Mouse (Mus musculus) bone marrow, adult 2 months (tissue): ENCODE data around the gene C1qtnf7. TPM values are rescaled to one million over a fixed set of nuclear protein-coding genes. Genes with fewer than 3 reads are reported as not detected.

ENCODE experiments used
- H3K27ac ChIP-seq: fragments of 200-500 bp; 2 replicates; pipeline ENCODE4 v1.5.1; 2012; ENCODE audit warnings: low read depth, mild to moderate bottlenecking, control low read depth, inconsistent platforms, low read length; ENCODE audit not compliant: control insufficient read depth, poor library complexity, insufficient read depth
- H3K4me1 ChIP-seq: fragments of 200-500 bp; 2 replicates; pipeline ENCODE4 v1.6.1; 2011; ENCODE audit warnings: low read length; ENCODE audit not compliant: control insufficient read depth, insufficient read depth
- H3K4me3 ChIP-seq: fragments of 200-500 bp; replicated peaks from 2 replicates; pipeline ENCODE3; 2011; ENCODE audit warnings: mild to moderate bottlenecking, low read depth, low read length, control low read depth; ENCODE audit not compliant: control insufficient read depth
- CTCF ChIP-seq: fragments of 200-500 bp; IDR thresholded peaks from 2 replicates; pipeline ENCODE4 v1.5.1; 2011; ENCODE audit warnings: low read length, control low read depth; ENCODE audit not compliant: control insufficient read depth, insufficient read depth
- POLR2A ChIP-seq: fragments of 200-500 bp; IDR thresholded peaks from 2 replicates; pipeline ENCODE4 v1.6.1; 2011; ENCODE audit warnings: low read depth, mild to moderate bottlenecking, control low read depth, low read length, borderline replicate concordance; ENCODE audit not compliant: control insufficient read depth
- WGBS: fragments of 180-500 bp; shearing (Covaris S2); methylation state at CpG from one replicate; pipeline ENCODE4 v1.1.7; 2018; 5-methylcytosine and 5-hydroxymethylcytosine counted together
- polyA plus RNA-seq: library from polyadenylated mRNA; stranded (reverse); fragments of >200 nt; gene quantifications from 2 replicates; pipeline ENCODE4 v1.2.4, GENCODE M21; 2011; ENCODE audit warnings: low replicate concordance; ENCODE audit not compliant: missing spikeins, insufficient read depth, insufficient read length

Gene C1qtnf7
- polyA plus RNA-seq, 1 experiment: not detected

GRCm38 (mm10) chr5:43549951-43550350 is 34.6 kb downstream of the C1qtnf7 start:
- Histone ChIP-seq H3K4me1 (no peaks in the 10 kb centered on the region), H3K4me3 (no peak overlapping the region), H3K27ac (no peak overlapping the region)
- 43% methylated on average over 4 of the region's 4 CpGs for WGBS
- TF ChIP-seq CTCF (no peak), POLR2A (no peak)

- Histone ChIP-seq H3K4me1 (no peaks in the 10 kb centered on the region), H3K4me3 (no peak overlapping the region), H3K27ac (no peak overlapping the region)
- 49% methylated on average over 4 of the region's 4 CpGs for WGBS
- TF ChIP-seq CTCF (no peak), POLR2A (no peak)
These were observed 35.1 kb downstream of the C1qtnf7 start for GRCm38 (mm10) chr5:43550444-43550843.

- 33% methylated on average over 2 of the region's 2 CpGs for WGBS
- Histone ChIP-seq H3K4me3 (no peak overlapping the region), H3K4me1 (no peaks in the 10 kb centered on the region), H3K27ac (no peak overlapping the region)
- TF ChIP-seq POLR2A (no peak), CTCF (no peak)
These were observed 39.5 kb downstream of the C1qtnf7 start for GRCm38 (mm10) chr5:43554871-43555270.

GRCm38 (mm10) chr5:43555406-43555805 is 40.1 kb downstream of the C1qtnf7 start:
- Histone ChIP-seq H3K4me3 (no peak overlapping the region), H3K27ac (no peak overlapping the region), H3K4me1 (no peaks in the 10 kb centered on the region)
- TF ChIP-seq CTCF (no peak), POLR2A (no peak)
- 77% methylated on average over 6 of the region's 6 CpGs for WGBS

- WGBS: 85% methylated on average over 5 of the region's 5 CpGs
- TF ChIP-seq POLR2A (no peak), CTCF (no peak)
- Histone ChIP-seq H3K27ac (no peak overlapping the region), H3K4me1 (no peaks in the 10 kb centered on the region), H3K4me3 (no peak overlapping the region)
These were observed 42.1 kb downstream of the C1qtnf7 start for GRCm38 (mm10) chr5:43557436-43557835.

GRCm38 (mm10) chr5:43561639-43562252 is 46.4 kb downstream of the C1qtnf7 start:
- no peak for TF ChIP-seq POLR2A
- TF ChIP-seq CTCF: no peak
- 9% methylated on average over 2 of the region's 2 CpGs for WGBS
- H3K4me1 ChIP-seq: no peaks in the 10 kb centered on the region
- H3K27ac ChIP-seq: no peak overlapping the region
- H3K4me3 ChIP-seq: no peak overlapping the region

GRCm38 (mm10) chr5:43569720-43570359 is 54.5 kb downstream of the C1qtnf7 start:
- no peak for TF ChIP-seq CTCF
- TF ChIP-seq POLR2A: no peak
- no peak overlapping the region for H3K4me3 ChIP-seq
- no peaks in the 10 kb centered on the region; the same call in 1 of the 2 replicates for H3K4me1 ChIP-seq
- no peak overlapping the region for H3K27ac ChIP-seq
- 72% methylated on average over 3 of the region's 3 CpGs for WGBS

- Histone ChIP-seq H3K4me1 (no peaks in the 10 kb centered on the region), H3K4me3 (no peak overlapping the region), H3K27ac (no peak overlapping the region)
- WGBS: 51% methylated on average over 2 of the region's 2 CpGs
- TF ChIP-seq POLR2A: no peak
- TF ChIP-seq CTCF: peak; percentile 23; the same call in 1 of the 2 replicates
These were observed 67.5 kb downstream of the C1qtnf7 start for GRCm38 (mm10) chr5:43582876-43583275.
